Mouse (Mus musculus) kidney, embryonic 16.5 days (tissue): ENCODE measurements around the gene Rars2. TPM values are rescaled to one million over a fixed set of nuclear protein-coding genes. Genes with fewer than 3 reads are reported as not detected.

Experiments
- ATAC-seq: fragments of 200-750 bp; cut with Nextera tagmentation; 2 replicates; pipeline ENCODE4 v1.8.0; 2017; ENCODE audit warnings: moderate TSS enrichment; ENCODE audit not compliant: low FRiP score, low TSS enrichment
- H3K27ac ChIP-seq: fragments of 300-500 bp; sonication (generic); 2 replicates; pipeline ENCODE4 v1.5.1; 2014; ENCODE audit warnings: low read length
- H3K27me3 ChIP-seq: fragments of 300-500 bp; sonication (generic); 2 replicates; pipeline ENCODE4 v1.6.1; 2014; ENCODE audit warnings: low read length, control low read depth, mixed read lengths; ENCODE audit not compliant: insufficient read depth
- H3K36me3 ChIP-seq: fragments of 300-500 bp; sonication (generic); 2 replicates; pipeline ENCODE4 v1.6.1; 2014; ENCODE audit warnings: low read length, control low read depth, mixed read lengths; ENCODE audit not compliant: insufficient read depth
- H3K4me1 ChIP-seq: fragments of 300-500 bp; sonication (generic); 2 replicates; pipeline ENCODE4 v1.6.1; 2014; ENCODE audit warnings: low read length, control low read depth, mixed read lengths; ENCODE audit not compliant: insufficient read depth
- H3K4me2 ChIP-seq: fragments of 300-500 bp; sonication (generic); replicated peaks from 2 replicates; pipeline ENCODE4 v1.6.1; 2014; ENCODE audit warnings: low read depth, low read length
- H3K4me3 ChIP-seq: fragments of 300-500 bp; sonication (generic); 2 replicates; pipeline ENCODE4 v1.5.1; 2014; ENCODE audit warnings: mild to moderate bottlenecking, low read length
- H3K9ac ChIP-seq: fragments of 300-500 bp; sonication (generic); replicated peaks from 2 replicates; pipeline ENCODE4 v1.6.1; 2014; ENCODE audit warnings: low read length
- H3K9me3 ChIP-seq: fragments of 300-500 bp; sonication (generic); 2 replicates; pipeline ENCODE4 v1.6.1; 2016; ENCODE audit warnings: low read length, control low read depth
- WGBS: fragments of 180-500 bp; shearing (Covaris S2); extraction: QIAGEN DNeasy Blood & Tissue Kit; methylation state at CpG from one replicate; pipeline ENCODE4 v1.1.7; 2014; 5-methylcytosine and 5-hydroxymethylcytosine counted together
- polyA plus RNA-seq: library from polyadenylated mRNA; unstranded; fragments of >200 nt; fragmentation: Nextera tagmentation; extraction: Ambion mirVana; gene quantifications from 2 replicates; pipeline ENCODE4 v1.2.1, GENCODE M21; 2015

Rars2 gene
- polyA plus RNA-seq, 1 experiment from 2014 or later: 74.3 TPM

- WGBS: 98% methylated on average over 6 of the region's 6 CpGs
- peaks cover 58% of the 10 kb centered on the region for H3K36me3 ChIP-seq
These were observed 11.6 kb upstream of the Rars2 start for GRCm38 (mm10) chr4:34603123-34603522.

GRCm38 (mm10) chr4:34606658-34607057 lies 8.1 kb upstream of the Rars2 start:
- H3K27ac ChIP-seq: no peak overlapping the region
- H3K4me1 ChIP-seq: no peaks in the 10 kb centered on the region
- H3K4me3 ChIP-seq: no peak overlapping the region
- H3K36me3 ChIP-seq: peaks cover 40% of the 10 kb centered on the region
- H3K9me3 ChIP-seq: no peaks in the 10 kb centered on the region
- H3K9ac ChIP-seq: no peak overlapping the region
- H3K4me2 ChIP-seq: no peak overlapping the region
- no peak for ATAC-seq
- no peaks in the 10 kb centered on the region for H3K27me3 ChIP-seq
- 96% methylated on average over 10 of the region's 10 CpGs for WGBS

More at GRCm38 (mm10) chr4:34603123-34603522, 11.6 kb upstream of the Rars2 start:
- ATAC-seq: no peak
- no peak overlapping the region for H3K27ac ChIP-seq
- H3K4me2 ChIP-seq: no peak overlapping the region
- no peak overlapping the region for H3K9ac ChIP-seq
- no peaks in the 10 kb centered on the region for H3K9me3 ChIP-seq
- no peaks in the 10 kb centered on the region for H3K27me3 ChIP-seq
- no peak overlapping the region for H3K4me3 ChIP-seq
- no peaks in the 10 kb centered on the region for H3K4me1 ChIP-seq

- 41% methylated on average over 6 of the region's 6 CpGs for WGBS
- peak overlapping the region; percentile 86 for H3K9ac ChIP-seq
- ATAC-seq: no peak
- H3K27ac ChIP-seq: peak overlapping the region; percentile 24; the same call in 1 of the 2 replicates
- H3K4me2 ChIP-seq: peak overlapping the region; percentile 75
- H3K4me1 ChIP-seq: peaks cover 24% of the 10 kb centered on the region
- no peaks in the 10 kb centered on the region for H3K27me3 ChIP-seq
- peaks cover 4% of the 10 kb centered on the region; the same call in 1 of the 2 replicates for H3K36me3 ChIP-seq
- H3K4me3 ChIP-seq: peak overlapping the region; percentile 77
- no peaks in the 10 kb centered on the region for H3K9me3 ChIP-seq
These were observed 1.1 kb upstream of the Rars2 start for GRCm38 (mm10) chr4:34613571-34614145.

- Histone ChIP-seq H3K4me1 (peaks cover 24% of the 10 kb centered on the region), H3K4me3 (peak overlapping the region; percentile 77), H3K4me2 (peak overlapping the region; percentile 84), H3K36me3 (no peaks in the 10 kb centered on the region), H3K27me3 (no peaks in the 10 kb centered on the region), H3K9ac (peak overlapping the region; percentile 86), H3K27ac (peak overlapping the region; percentile 77), H3K9me3 (no peaks in the 10 kb centered on the region)
- no peak for ATAC-seq
- WGBS: 4% methylated on average over 13 of the region's 13 CpGs
These were observed 546 bp downstream of the Rars2 start for GRCm38 (mm10) chr4:34615303-34615702.

GRCm38 (mm10) chr4:34616146-34616545 lies 1.4 kb downstream of the Rars2 start:
- peak overlapping the region; percentile 77 for H3K4me3 ChIP-seq
- 51% methylated on average over 8 of the region's 8 CpGs for WGBS

GRCm38 (mm10) chr4:34625556-34625955 lies 10.8 kb downstream of the Rars2 start:
- H3K27ac ChIP-seq: no peak overlapping the region
- H3K4me3 ChIP-seq: no peak overlapping the region
- H3K4me1 ChIP-seq: no peaks in the 10 kb centered on the region
- H3K9ac ChIP-seq: no peak overlapping the region
- peaks cover 20% of the 10 kb centered on the region for H3K36me3 ChIP-seq
- H3K27me3 ChIP-seq: no peaks in the 10 kb centered on the region
- no peaks in the 10 kb centered on the region for H3K9me3 ChIP-seq
- no peak for ATAC-seq
- no peak overlapping the region for H3K4me2 ChIP-seq
- WGBS: 82% methylated on average over 4 of the region's 4 CpGs

More at GRCm38 (mm10) chr4:34616146-34616545, 1.4 kb downstream of the Rars2 start:
- H3K4me2 ChIP-seq: peak overlapping the region; percentile 84
- no peaks in the 10 kb centered on the region for H3K36me3 ChIP-seq
- H3K9ac ChIP-seq: peak overlapping the region; percentile 86
- no peaks in the 10 kb centered on the region for H3K27me3 ChIP-seq
- peaks cover 24% of the 10 kb centered on the region for H3K4me1 ChIP-seq
- no peak overlapping the region for H3K27ac ChIP-seq
- no peaks in the 10 kb centered on the region for H3K9me3 ChIP-seq
- ATAC-seq: no peak

GRCm38 (mm10) chr4:34626401-34626800 lies 11.6 kb downstream of the Rars2 start:
- Histone ChIP-seq H3K27ac (no peak overlapping the region), H3K4me1 (no peaks in the 10 kb centered on the region), H3K4me3 (no peak overlapping the region), H3K36me3 (peaks cover 23% of the 10 kb centered on the region), H3K9me3 (no peaks in the 10 kb centered on the region), H3K9ac (no peak overlapping the region), H3K27me3 (no peaks in the 10 kb centered on the region), H3K4me2 (no peak overlapping the region)
- 82% methylated on average over 6 of the region's 6 CpGs for WGBS
- no peak for ATAC-seq

- no peak overlapping the region for H3K4me2 ChIP-seq
- H3K27ac ChIP-seq: no peak overlapping the region
- 87% methylated on average over 1 of the region's 1 CpGs for WGBS
- H3K9ac ChIP-seq: no peak overlapping the region
- H3K4me1 ChIP-seq: no peaks in the 10 kb centered on the region
- no peak for ATAC-seq
- H3K36me3 ChIP-seq: peaks cover 32% of the 10 kb centered on the region
- H3K4me3 ChIP-seq: no peak overlapping the region
- no peaks in the 10 kb centered on the region for H3K27me3 ChIP-seq
- no peaks in the 10 kb centered on the region for H3K9me3 ChIP-seq
These were observed 15.2 kb downstream of the Rars2 start for GRCm38 (mm10) chr4:34629956-34630355.

GRCm38 (mm10) chr4:34634129-34634528 lies 19.4 kb downstream of the Rars2 start:
- Histone ChIP-seq H3K4me1 (no peaks in the 10 kb centered on the region), H3K4me3 (no peak overlapping the region), H3K27ac (no peak overlapping the region), H3K9me3 (no peaks in the 10 kb centered on the region), H3K9ac (no peak overlapping the region), H3K27me3 (no peaks in the 10 kb centered on the region), H3K36me3 (peaks cover 21% of the 10 kb centered on the region; the same call in 1 of the 2 replicates), H3K4me2 (no peak overlapping the region)
- ATAC-seq: peak; percentile 63; the same call in 1 of the 2 replicates
- WGBS: 64% methylated on average over 7 of the region's 7 CpGs

GRCm38 (mm10) chr4:34636036-34636435 lies 21.3 kb downstream of the Rars2 start:
- Histone ChIP-seq H3K4me2 (no peak overlapping the region), H3K4me3 (no peak overlapping the region), H3K27ac (no peak overlapping the region), H3K27me3 (no peaks in the 10 kb centered on the region), H3K9me3 (no peaks in the 10 kb centered on the region), H3K9ac (no peak overlapping the region), H3K36me3 (peaks cover 32% of the 10 kb centered on the region), H3K4me1 (no peaks in the 10 kb centered on the region)
- ATAC-seq: no peak
- WGBS: 75% methylated on average over 5 of the region's 5 CpGs
